Mouse (Mus musculus) common myeloid progenitor, adult 5-6 weeks (primary cell): ENCODE results near the gene Hist3h2a. TPM values are rescaled to one million over a fixed set of nuclear protein-coding genes. Genes with fewer than 3 reads are reported as not detected.

Experiments used
- ATAC-seq: replicated peaks from 2 replicates; pipeline ENCODE4 v1.8.0; 2016; ENCODE audit warnings: low read depth, mild to moderate bottlenecking, moderate TSS enrichment, inconsistent platforms; ENCODE audit not compliant: poor library complexity, severe bottlenecking
- total RNA-seq: library from RNA; stranded (forward); fragments of 200-1000, 187-1606 nt; gene quantifications from 2 replicates; pipeline ENCODE4 v1.2.3, GENCODE M21; 2017

Hist3h2a gene
- total RNA-seq, 1 experiment from 2014 or later: 229 TPM

DNA sequence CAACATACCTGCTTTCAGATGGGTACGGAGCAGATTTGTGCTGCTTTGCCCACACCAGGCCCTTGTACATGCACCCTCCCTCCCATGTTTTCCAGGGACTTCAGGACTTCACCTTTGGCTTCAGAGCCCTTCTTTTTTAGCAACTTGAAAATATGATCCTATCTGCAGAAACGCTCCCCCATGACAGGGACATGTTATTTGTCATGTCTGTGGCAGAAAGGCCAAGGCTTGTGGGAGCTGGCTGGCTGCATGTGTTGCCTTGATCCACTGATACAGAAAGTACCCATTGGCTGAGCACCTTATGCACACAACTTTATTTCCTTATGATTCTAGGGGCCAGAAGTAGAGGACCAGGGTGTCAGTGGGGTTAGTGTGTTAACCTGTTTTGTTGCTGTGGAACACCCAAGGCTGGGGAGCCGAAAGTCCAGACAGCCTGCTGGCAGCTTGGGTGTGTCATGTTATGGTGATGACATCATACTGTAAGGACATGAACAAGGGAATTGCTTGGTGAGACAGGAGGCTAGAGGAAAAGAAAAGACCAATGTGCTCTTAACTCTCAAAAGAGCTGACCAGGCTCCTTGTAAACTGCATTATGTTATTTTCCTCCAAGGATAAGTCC is 30.9 kb downstream of the Hist3h2a start:
- no peak for ATAC-seq

DNA sequence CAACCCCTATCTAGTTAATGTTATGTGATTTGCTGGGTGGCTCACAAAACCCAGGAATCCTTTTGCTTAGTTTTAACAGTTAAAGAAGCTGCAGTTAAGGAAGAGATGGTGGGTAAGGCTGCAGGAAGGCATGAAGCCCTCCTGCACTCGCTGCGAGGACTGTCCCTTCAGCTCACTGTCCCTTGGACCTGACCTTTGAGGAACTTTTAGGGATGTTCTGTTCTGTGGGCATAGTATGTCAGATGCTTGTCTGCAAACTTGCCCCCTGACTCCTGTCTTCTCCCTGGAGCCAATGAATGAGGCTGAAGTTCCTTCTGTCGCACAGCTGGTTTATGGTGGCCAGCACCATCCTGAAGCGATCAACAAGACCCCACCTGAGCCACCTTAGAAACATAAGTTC is 34.7 kb downstream of the Hist3h2a start:
- ATAC-seq: no peak

GRCm38 (mm10) chr11:58990141-58990540 is 35.7 kb downstream of the Hist3h2a start:
- no peak for ATAC-seq

DNA sequence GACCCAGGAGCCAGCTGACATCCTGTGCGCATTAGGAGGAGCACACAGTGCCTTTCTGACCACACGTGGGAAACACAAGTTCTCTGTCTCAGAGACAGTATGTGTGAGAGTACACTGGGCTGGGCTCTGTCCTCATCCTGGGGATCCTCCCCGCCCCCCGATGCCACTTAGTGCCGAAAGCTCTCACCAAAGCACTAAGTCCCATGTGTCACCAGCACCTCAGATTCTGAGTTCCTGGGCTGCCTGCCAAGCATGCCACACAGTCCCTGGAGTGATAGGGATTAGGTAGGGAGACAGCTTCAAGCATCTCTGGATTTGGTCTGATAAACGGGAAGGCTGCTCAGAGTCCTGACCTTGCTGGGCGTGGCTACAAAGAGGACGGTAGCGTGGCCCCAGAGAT is 36.3 kb downstream of the Hist3h2a start:
- no peak for ATAC-seq

- no peak for ATAC-seq
Measured at GRCm38 (mm10) chr11:58991911-58992310, 37.4 kb downstream of the Hist3h2a start.

- ATAC-seq: no peak
Measured at GRCm38 (mm10) chr11:58993091-58993670, 38.7 kb downstream of the Hist3h2a start.

DNA sequence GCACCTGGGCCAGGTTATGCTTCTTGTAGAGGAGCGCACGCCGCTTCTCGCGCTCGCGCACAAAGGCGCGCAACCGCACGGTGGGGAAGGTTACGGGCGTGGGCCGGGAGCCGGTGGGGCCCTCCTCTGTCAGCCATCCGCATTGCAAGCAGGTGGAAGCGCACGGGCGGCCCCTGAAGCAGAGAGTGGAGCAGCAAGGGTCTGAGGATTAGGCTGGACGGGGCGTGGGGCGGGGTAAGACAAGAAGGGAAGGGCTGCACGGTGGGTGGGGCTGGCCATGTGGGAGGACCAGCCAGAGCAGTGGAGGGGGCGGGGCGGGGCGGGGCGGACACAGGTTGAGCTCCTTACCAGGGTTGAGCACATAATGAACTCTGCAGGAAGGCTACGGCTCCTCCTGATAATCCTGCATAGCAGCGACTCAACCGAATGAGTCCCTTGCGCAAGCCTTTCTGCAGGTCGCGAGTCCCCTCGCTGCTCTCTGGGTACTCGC is 39.9 kb downstream of the Hist3h2a start:
- ATAC-seq: peak; percentile 58

DNA sequence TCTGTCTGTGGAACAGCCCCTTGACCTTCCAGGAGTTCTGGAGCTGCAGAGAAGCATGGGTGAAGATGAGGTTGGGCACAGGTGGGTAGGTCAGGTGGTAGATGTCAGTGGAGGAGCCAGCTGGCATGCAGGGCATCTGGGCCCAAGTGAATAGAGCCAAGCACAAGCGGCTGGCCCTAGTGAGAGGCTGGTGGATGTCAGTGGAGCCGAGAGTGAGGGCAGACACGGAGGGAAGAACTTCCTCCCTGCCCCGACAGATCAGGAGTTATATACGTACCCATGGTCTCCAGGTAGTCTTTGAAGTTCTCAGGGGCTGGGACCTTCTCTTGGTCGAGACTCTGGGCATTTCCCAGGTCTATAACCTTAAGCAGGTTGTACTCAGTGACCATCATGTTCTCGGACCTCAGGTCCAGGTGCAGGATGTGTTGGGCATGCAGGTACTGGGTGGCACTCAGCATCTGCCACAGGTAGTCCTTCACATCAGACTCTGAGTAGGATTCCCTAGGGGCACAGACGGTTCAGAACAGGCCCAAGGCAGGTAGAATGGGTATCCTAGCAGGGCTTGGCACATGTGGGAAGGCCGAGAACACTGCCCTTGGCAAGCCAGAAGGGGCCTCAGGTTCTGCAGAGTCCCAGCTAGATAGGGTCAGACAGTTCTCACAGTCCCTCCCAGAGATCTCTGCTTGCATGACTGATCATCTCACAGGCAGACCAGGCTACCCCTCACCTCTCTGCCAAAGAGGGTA is 40.7 kb downstream of the Hist3h2a start:
- no peak for ATAC-seq

- peak; percentile 79 for ATAC-seq
Measured at GRCm38 (mm10) chr11:58995807-58996370, 41.4 kb downstream of the Hist3h2a start.

DNA sequence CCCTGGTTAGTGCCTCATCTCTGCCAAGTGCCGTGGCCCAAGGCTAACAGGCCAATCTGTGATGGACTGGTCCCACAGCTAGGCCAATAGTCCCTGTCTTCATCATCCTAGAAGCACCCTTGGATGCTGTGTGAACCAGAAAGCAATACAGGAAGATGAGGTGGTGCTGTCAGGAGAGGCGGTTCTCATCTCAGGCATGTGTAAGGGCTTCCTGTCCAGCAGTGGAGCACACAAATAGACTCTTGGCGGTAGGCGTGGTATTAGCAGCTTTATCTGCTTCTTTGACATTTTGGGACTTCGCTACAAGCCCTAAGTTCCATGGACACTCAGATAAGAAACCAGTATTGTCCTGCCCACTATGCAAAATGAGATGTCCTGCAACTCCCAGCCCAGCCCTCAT is 43.1 kb downstream of the Hist3h2a start:
- ATAC-seq: no peak

DNA sequence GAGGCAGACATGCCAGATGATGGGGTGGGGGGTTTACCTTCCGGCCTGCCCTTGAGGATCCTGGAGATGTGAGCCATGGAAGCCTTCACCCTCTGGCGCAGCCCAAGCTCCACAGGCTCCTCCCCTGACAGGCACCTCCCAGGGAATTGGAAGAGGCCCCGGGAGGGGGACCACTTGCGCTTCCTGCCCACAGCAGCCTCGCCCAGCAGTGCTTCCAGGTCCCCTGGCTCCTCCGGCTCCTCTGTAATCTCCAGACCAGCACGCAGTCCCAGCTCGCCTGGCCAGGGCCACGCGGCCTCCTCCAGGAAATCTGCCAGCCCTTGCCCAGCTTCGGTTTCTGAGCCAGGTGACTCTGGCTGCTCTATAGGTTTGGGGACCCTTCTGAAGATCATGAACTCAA is 44.7 kb downstream of the Hist3h2a start:
- ATAC-seq: no peak

DNA sequence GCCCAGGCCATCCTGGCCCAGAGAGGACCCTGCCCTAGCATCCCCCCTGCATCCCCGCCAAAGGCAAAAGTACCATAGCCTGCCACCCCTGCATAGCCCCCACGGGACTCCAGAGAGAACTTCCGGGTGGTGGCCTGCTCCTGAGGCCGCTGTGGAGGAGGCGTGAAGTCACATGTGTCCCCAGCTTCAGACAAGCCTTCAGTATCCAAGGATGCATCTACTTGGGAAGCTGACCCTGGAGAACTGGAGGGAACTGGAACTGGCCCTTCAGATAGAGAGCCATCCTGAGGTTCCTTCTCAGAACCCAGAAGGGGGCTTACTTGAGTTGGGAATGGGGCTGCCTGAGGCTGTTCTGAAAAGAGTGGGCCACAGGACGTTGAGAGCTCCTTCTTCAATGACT is 45.3 kb downstream of the Hist3h2a start:
- ATAC-seq: no peak

DNA sequence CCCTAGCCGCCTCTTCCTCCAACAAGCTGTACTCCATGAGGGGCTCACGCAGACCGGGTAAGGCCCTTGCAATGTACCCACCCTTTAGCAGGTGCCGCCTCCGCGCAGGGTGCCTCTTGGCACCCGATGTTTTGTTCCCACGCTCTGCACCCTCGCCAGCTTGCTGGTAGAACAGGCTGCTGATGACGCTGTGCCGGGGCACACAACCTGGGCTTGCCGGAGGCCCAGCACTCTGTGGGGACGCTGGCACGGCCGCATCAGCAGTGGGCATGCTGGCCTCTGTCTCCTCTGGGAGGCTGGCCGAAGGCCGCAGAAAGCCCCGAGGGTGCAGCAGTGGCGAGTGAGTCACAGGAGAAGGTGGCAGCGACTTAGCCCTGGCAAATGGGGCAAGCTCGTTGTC is 46.1 kb downstream of the Hist3h2a start:
- ATAC-seq: no peak

GRCm38 (mm10) chr11:59002327-59003079 is 48.0 kb downstream of the Hist3h2a start:
- no peak for ATAC-seq

Other genes with a start within 250 kb of the Hist3h2a start
- not detected in 2 replicates for gene Olfr318, start 230.7 kb upstream of the Hist3h2a start, total RNA-seq
- gene Olfr317, start 215.5 kb upstream of the Hist3h2a start, total RNA-seq: not detected in 2 replicates
- not detected in 2 replicates for gene Olfr316, start 202.0 kb upstream of the Hist3h2a start, total RNA-seq
- gene Olfr315, start 181.5 kb upstream of the Hist3h2a start, total RNA-seq: not detected in 2 replicates
- gene Olfr314, start 171.7 kb upstream of the Hist3h2a start, total RNA-seq: not detected in 2 replicates
- gene Fam183b, start 152.7 kb upstream of the Hist3h2a start, total RNA-seq: not detected in 2 replicates
- gene Olfr313, start 139.7 kb upstream of the Hist3h2a start, total RNA-seq: not detected in 2 replicates
- not detected in 2 replicates for gene Olfr312, start 125.4 kb upstream of the Hist3h2a start, total RNA-seq
- not detected in 2 replicates for gene Olfr311, start 115.4 kb upstream of the Hist3h2a start, total RNA-seq
- gene Gm12258, start 107.5 kb upstream of the Hist3h2a start, total RNA-seq: 1.8 and 2.0 TPM in 2 replicates
- gene 2810021J22Rik, start 87.5 kb upstream of the Hist3h2a start, total RNA-seq: 4.7 and 11.1 TPM in 2 replicates
- gene Zfp39, start 50.5 kb upstream of the Hist3h2a start, total RNA-seq: 14.6 and 16.4 TPM in 2 replicates
- 3.8 and 5.9 TPM in 2 replicates for gene Btnl10, start 36.8 kb upstream of the Hist3h2a start, total RNA-seq
- 88.5 and 107 TPM in 2 replicates for gene Rnf187, start 15.8 kb upstream of the Hist3h2a start, total RNA-seq
- gene Hist3h2ba, start 5.8 kb upstream of the Hist3h2a start, total RNA-seq: 12.7 and 17.8 TPM in 2 replicates
- not detected in 2 replicates for gene Trim17, start within 50 bp of the Hist3h2a start, total RNA-seq
- 14.8 and 16.9 TPM in 2 replicates for gene Trim11, start 23.4 kb downstream of the Hist3h2a start, total RNA-seq
- 0.19 TPM in 1 of 2 replicates, not detected in the other for gene Obscn, start 181.7 kb downstream of the Hist3h2a start, total RNA-seq
- 3.3 and 6.1 TPM in 2 replicates for gene Iba57, start 209.1 kb downstream of the Hist3h2a start, total RNA-seq
- gene Gjc2, start 228.5 kb downstream of the Hist3h2a start, total RNA-seq: not detected in 2 replicates
- gene Guk1, start 237.5 kb downstream of the Hist3h2a start, total RNA-seq: 26.8 and 36.6 TPM in 2 replicates
- gene Mrpl55, start 247.8 kb downstream of the Hist3h2a start, total RNA-seq: 49.7 and 68.8 TPM in 2 replicates